Mouse (Mus musculus) embryo, embryonic 10 days (tissue): ENCODE data around the gene Olfr1156.

ENCODE experiments used
- DNase-seq: peaks from one replicate; pipeline ENCODE4 v3.0.0-alpha.2; 2015; ENCODE audit warnings: low spot score

The Olfr1156 gene

GRCm38 (mm10) chr2:87953000-87953399 is at the start of gene Olfr1156:
Olfr1156 (minus strand) TSS chr2:87953100.
- no peak for DNase-seq

GRCm38 (mm10) chr2:87989813-87990212 is 36.9 kb upstream of the Olfr1156 start, which contains the start of gene Olfr1158:
Olfr1158 (plus strand) TSS chr2:87990113.
- no peak for DNase-seq

- DNase-seq: no peak
These were observed 21.7 kb upstream of the Olfr1156 start, which contains the start of gene Olfr74 for GRCm38 (mm10) chr2:87974563-87974962. Olfr74 (minus strand) TSS chr2:87974663.

GRCm38 (mm10) chr2:87968199-87968598 is 15.3 kb upstream of the Olfr1156 start, which contains the start of gene Olfr1157:
Olfr1157 (minus strand) TSS chr2:87968299.
- no peak for DNase-seq

- no peak for DNase-seq
These were observed 7.9 kb downstream of the Olfr1156 start, which contains the start of gene Olfr1155 for GRCm38 (mm10) chr2:87945037-87945436. Olfr1155 (minus strand) TSS chr2:87945137.

GRCm38 (mm10) chr2:87905066-87905465 is 47.8 kb downstream of the Olfr1156 start, which contains the start of gene Olfr1154:
Olfr1154 (minus strand) TSS chr2:87905166.
- no peak for DNase-seq
